Mouse (Mus musculus): ENCODE data around the gene Nfam1.

GRCm38 (mm10) chr15:82956721-82957120 is 76.4 kb downstream of the Nfam1 start:
- no peak for TF ChIP-seq CTCF (IDR thresholded peaks at IDR 0.05)
- TF ChIP-seq EP300 (IDR thresholded peaks at IDR 0.05) = no peak

All from lung, postnatal 0 days (tissue).